Mouse (Mus musculus) myocyte (in vitro differentiated cells): Measurements from ENCODE around the gene Usp50.

Experiments used
- MAX ChIP-seq: IDR thresholded peaks from one replicate; pipeline ENCODE4 v1.6.1; 2011; ENCODE audit warnings: low read depth, mild to moderate bottlenecking, control low read depth
- POLR2A ChIP-seq: IDR thresholded peaks from one replicate; pipeline ENCODE4 v1.6.1; 2011; ENCODE audit warnings: low read depth, mild to moderate bottlenecking, control low read depth, moderate library complexity; ENCODE audit not compliant: insufficient read length
- POLR2AphosphoS2 ChIP-seq: IDR thresholded peaks from one replicate; pipeline ENCODE4 v1.6.1; 2011; ENCODE audit warnings: low read depth, control low read depth; ENCODE audit not compliant: insufficient read length

- no peak for TF ChIP-seq MAX
- TF ChIP-seq POLR2A: no peak
- TF ChIP-seq POLR2AphosphoS2: no peak
Measured at GRCm38 (mm10) chr2:126817414-126817813, 34.1 kb upstream of the Usp50 start.
